ENCODE assay signal across 10 mouse cellular contexts in genomic region chr10:79712029-79712428, GRCm38 (mm10). TPM values are rescaled to one million over a fixed set of nuclear protein-coding genes. Genes with fewer than 3 reads are reported as not detected.
DNase-seq lines count a peak whose midpoint lies in the region; ATAC-seq and TF ChIP-seq lines count a peak whose summit lies in the region.
"Had no signal": no experiment of that assay in that cellular context is flagged by ENCODE, and none has a peak within 500 bp of the region (broad histone marks: within the 10 kb centered on the region; RNA-seq: fewer than 3 reads in every experiment).

No protein-coding gene starts in this region.

- DNase-seq in embryo, embryonic 11 days, result peak; percentile 54
- no peak for DNase-seq in embryo, embryonic 10 days (ENCODE audit: low spot score)
- DNase-seq in midbrain, embryonic 14.5 days, result peak; percentile 28
- no peak for DNase-seq in midbrain, embryonic 10.5 days (ENCODE audit: low spot score)
- no peak for DNase-seq in left cerebral cortex, adult 8-10 months (ENCODE audit: low spot score in 2 of 2)
- DNase-seq in gastrocnemius, postnatal 36 days, result no peak

- H3K27ac ChIP-seq in midbrain, embryonic 14.5 days (replicated peaks; ENCODE audit: low read depth, low read length), result no peak overlapping the region
- no peak overlapping the region for H3K27ac ChIP-seq in midbrain, embryonic 10.5 days (replicated peaks)
- no peak overlapping the region for H3K27ac ChIP-seq in small intestine, adult 2 months (ENCODE audit: insufficient read depth, low read depth, low read length)
- H3K27ac ChIP-seq: embryonic facial prominence, embryonic 15.5 days had no signal

- peaks cover 22% of the 10 kb centered on the region for H3K27me3 ChIP-seq in midbrain, embryonic 14.5 days (ENCODE audit: control insufficient read depth, insufficient read depth, low read length)
- peaks cover 33% of the 10 kb centered on the region for H3K27me3 ChIP-seq in midbrain, embryonic 10.5 days (ENCODE audit: low read depth, poor library complexity, severe bottlenecking)
- H3K27me3 ChIP-seq in small intestine, adult 2 months (ENCODE audit: control insufficient read depth, insufficient read depth, low read length), result peaks cover 10% of the 10 kb centered on the region

- no peak overlapping the region for H3K9ac ChIP-seq in midbrain, embryonic 14.5 days (replicated peaks; ENCODE audit: low read length)
- H3K9ac ChIP-seq: embryonic facial prominence, embryonic 15.5 days had no signal

- peaks cover 5% of the 10 kb centered on the region; the same call in 1 of the 2 replicates for H3K4me1 ChIP-seq in midbrain, embryonic 14.5 days (ENCODE audit: control insufficient read depth, insufficient read depth, low read length)
- H3K4me1 ChIP-seq in midbrain, embryonic 10.5 days, result peaks cover 37% of the 10 kb centered on the region
- H3K4me1 ChIP-seq in small intestine, adult 2 months (ENCODE audit: control insufficient read depth, insufficient read depth, insufficient read length, low read length), result peaks cover 19% of the 10 kb centered on the region

- no peaks in the 10 kb centered on the region for H3K9me3 ChIP-seq in midbrain, embryonic 14.5 days (ENCODE audit: control insufficient read depth, low read length)
- no peaks in the 10 kb centered on the region for H3K9me3 ChIP-seq in midbrain, embryonic 10.5 days (replicated peaks)
- H3K9me3 ChIP-seq: embryonic facial prominence, embryonic 15.5 days had no signal

- no peak for TF ChIP-seq POLR2A in small intestine, adult 2 months (IDR thresholded peaks at IDR 0.05; ENCODE audit: low read depth, low read length)

- peaks cover 38% of the 10 kb centered on the region for H3K36me3 ChIP-seq in midbrain, embryonic 14.5 days (ENCODE audit: control insufficient read depth, insufficient read depth, low read length)
- H3K36me3 ChIP-seq in midbrain, embryonic 10.5 days, result peaks cover 61% of the 10 kb centered on the region
- H3K36me3 ChIP-seq in small intestine, adult 2 months (ENCODE audit: control insufficient read depth, insufficient read depth, low read length), result peaks cover 35% of the 10 kb centered on the region

- 89% methylated on average over 1 of the region's 1 CpGs for WGBS in midbrain, embryonic 14.5 days
- WGBS in midbrain, embryonic 10.5 days, result 76% methylated on average over 1 of the region's 1 CpGs
- 70% methylated on average over 1 of the region's 1 CpGs for WGBS in small intestine, adult 2 months

- H3K4me3 ChIP-seq in midbrain, embryonic 14.5 days (replicated peaks; ENCODE audit: low read depth, low read length), result no peak overlapping the region
- H3K4me3 ChIP-seq in midbrain, embryonic 10.5 days, result no peak overlapping the region
- H3K4me3 ChIP-seq in small intestine, adult 2 months (ENCODE audit: low read depth, low read length), result no peak overlapping the region
- H3K4me3 ChIP-seq: embryonic facial prominence, embryonic 15.5 days had no signal

- H3K4me2 ChIP-seq in midbrain, embryonic 14.5 days (ENCODE audit: low read length), result no peak overlapping the region
- H3K4me2 ChIP-seq: embryonic facial prominence, embryonic 15.5 days had no signal

- ATAC-seq in midbrain, embryonic 14.5 days (ENCODE audit: low FRiP score, low TSS enrichment), result 0 out of 2 replicates have a peak, but pooled peaks have one; percentile 21
- peak; percentile 31; the same call in 1 of the 2 replicates for ATAC-seq in granulocyte monocyte progenitor cell, adult 5-6 weeks (replicated peaks; ENCODE audit: poor library complexity, severe bottlenecking)

- intact Hi-C loops in gastrocnemius, postnatal 36 days (cut with DNase I), result no loop called here

- TF ChIP-seq CTCF in small intestine, adult 2 months (IDR thresholded peaks at IDR 0.05; ENCODE audit: extremely low read depth, insufficient read length, insufficient replicate concordance, low read depth, low read length), result peak; percentile 27; the same call in 1 of the 2 replicates

RNA-seq across cellular contexts. Expression of gene Hcn2, which starts 4.4 kb away (rescaled TPM):
- polyA plus RNA-seq in midbrain, embryonic 14.5 days (2014; fragmentation: Nextera tagmentation; extraction: Ambion mirVana), result 0.89 and 1.9 TPM in 2 replicates
- 0.05 TPM in 2 replicates for polyA plus RNA-seq in midbrain, embryonic 10.5 days (2016; fragmentation: Nextera tagmentation; extraction: Ambion mirVana)
- 0.28 TPM in 1 of 2 replicates, not detected in the other for total RNA-seq in granulocyte monocyte progenitor cell, adult 5-6 weeks (2014; fragmentation: Nextera tagmentation)
- total RNA-seq in granulocyte monocyte progenitor cell, adult 5-6 weeks (2017), result 0.39 TPM in 1 of 2 replicates, not detected in the other
- 8.3 and 19.2 TPM in 2 replicates for polyA plus RNA-seq in small intestine, adult 2 months (2012; rRNA removed)
- 100 to 1,000 TPM; 162 to 182 (median 166) TPM for total RNA-seq in left cerebral cortex, adult 8-10 months (2022)
- under 1 TPM; 0.72 to 0.79 TPM for total RNA-seq in gastrocnemius, postnatal 36 days (2021)
- polyA plus RNA-seq: inflammation-experienced regulatory T-cells, adult 6 months had no signal

RNA-seq across cellular contexts. Expression of gene Bsg, which starts 7.7 kb away (rescaled TPM):
- 680 and 689 TPM in 2 replicates for polyA plus RNA-seq in midbrain, embryonic 14.5 days (2014; fragmentation: Nextera tagmentation; extraction: Ambion mirVana)
- polyA plus RNA-seq in midbrain, embryonic 10.5 days (2016; fragmentation: Nextera tagmentation; extraction: Ambion mirVana), result 607 and 655 TPM in 2 replicates
- 253 and 319 TPM in 2 replicates for total RNA-seq in granulocyte monocyte progenitor cell, adult 5-6 weeks (2014; fragmentation: Nextera tagmentation)
- 278 and 345 TPM in 2 replicates for total RNA-seq in granulocyte monocyte progenitor cell, adult 5-6 weeks (2017)
- 1,266 and 1,465 TPM in 2 replicates for polyA plus RNA-seq in small intestine, adult 2 months (2012; rRNA removed)
- total RNA-seq in left cerebral cortex, adult 8-10 months (2022), result 100 to 1,000 TPM; 545 to 609 (median 570) TPM
- total RNA-seq in gastrocnemius, postnatal 36 days (2021), result 100 to 1,000 TPM; 528 to 635 TPM

RNA-seq across cellular contexts. Expression of gene Gzmm, which starts 23.2 kb away (rescaled TPM):
- polyA plus RNA-seq in midbrain, embryonic 14.5 days (2014; fragmentation: Nextera tagmentation; extraction: Ambion mirVana), result 1.1 and 1.5 TPM in 2 replicates
- 0.98 and 1.0 TPM in 2 replicates for polyA plus RNA-seq in midbrain, embryonic 10.5 days (2016; fragmentation: Nextera tagmentation; extraction: Ambion mirVana)
- total RNA-seq in granulocyte monocyte progenitor cell, adult 5-6 weeks (2014; fragmentation: Nextera tagmentation), result 2.2 TPM in 1 of 2 replicates, not detected in the other
- 0.34 TPM in 1 of 2 replicates, not detected in the other for total RNA-seq in granulocyte monocyte progenitor cell, adult 5-6 weeks (2017)
- polyA plus RNA-seq in small intestine, adult 2 months (2012; rRNA removed), result 0.11 and 0.52 TPM in 2 replicates
- 1 to 10 TPM; 2.2 to 3.6 (median 3.2) TPM for total RNA-seq in left cerebral cortex, adult 8-10 months (2022)
- 1 to 10 TPM; 4.4 to 6.0 TPM for total RNA-seq in gastrocnemius, postnatal 36 days (2021)

RNA-seq across cellular contexts. Expression of gene Cdc34, which starts 30.0 kb away (rescaled TPM):
- 80.4 and 94.9 TPM in 2 replicates for polyA plus RNA-seq in midbrain, embryonic 14.5 days (2014; fragmentation: Nextera tagmentation; extraction: Ambion mirVana)
- polyA plus RNA-seq in midbrain, embryonic 10.5 days (2016; fragmentation: Nextera tagmentation; extraction: Ambion mirVana), result 223 and 270 TPM in 2 replicates
- total RNA-seq in granulocyte monocyte progenitor cell, adult 5-6 weeks (2014; fragmentation: Nextera tagmentation), result 110 and 115 TPM in 2 replicates
- total RNA-seq in granulocyte monocyte progenitor cell, adult 5-6 weeks (2017), result 98.7 and 142 TPM in 2 replicates
- 101 and 163 TPM in 2 replicates for polyA plus RNA-seq in small intestine, adult 2 months (2012; rRNA removed)
- 10 to 100 TPM; 65.7 to 72.5 (median 70.4) TPM for total RNA-seq in left cerebral cortex, adult 8-10 months (2022)
- total RNA-seq in gastrocnemius, postnatal 36 days (2021), result 100 to 1,000 TPM; 344 to 378 TPM

RNA-seq across cellular contexts. Expression of gene Polrmt, which starts 34.4 kb away (rescaled TPM):
- polyA plus RNA-seq in midbrain, embryonic 14.5 days (2014; fragmentation: Nextera tagmentation; extraction: Ambion mirVana), result 35.9 and 39.8 TPM in 2 replicates
- polyA plus RNA-seq in midbrain, embryonic 10.5 days (2016; fragmentation: Nextera tagmentation; extraction: Ambion mirVana), result 48.6 and 51.7 TPM in 2 replicates
- 28.6 and 56.2 TPM in 2 replicates for total RNA-seq in granulocyte monocyte progenitor cell, adult 5-6 weeks (2014; fragmentation: Nextera tagmentation)
- 12.7 and 14.0 TPM in 2 replicates for total RNA-seq in granulocyte monocyte progenitor cell, adult 5-6 weeks (2017)
- polyA plus RNA-seq in small intestine, adult 2 months (2012; rRNA removed), result 38.7 and 50.0 TPM in 2 replicates
- total RNA-seq in left cerebral cortex, adult 8-10 months (2022), result 10 to 100 TPM; 47.9 to 56.7 (median 51.6) TPM
- 10 to 100 TPM; 29.4 to 33.2 TPM for total RNA-seq in gastrocnemius, postnatal 36 days (2021)

Comparison
In these comparisons a context has a peak if more than half of its experiments do, and no peak if none do; other contexts are left out.
1. DNase-seq: peak in embryo, embryonic 11 days (single experiment) and midbrain, embryonic 14.5 days (single experiment); none in embryo, embryonic 10 days (single experiment), midbrain, embryonic 10.5 days (single experiment), left cerebral cortex, adult 8-10 months (0 of 2) and gastrocnemius, postnatal 36 days (0 of 2).
2. RNA of gene Hcn2, which starts 4.4 kb away (total RNA-seq): 162 to 182 TPM in left cerebral cortex, adult 8-10 months; 0.72 to 0.79 TPM in gastrocnemius, postnatal 36 days and 0.28 to 0.39 TPM in granulocyte monocyte progenitor cell, adult 5-6 weeks; every median in the first group is over 10 times any median in the second.